Mouse (Mus musculus) myocyte (in vitro differentiated cells): Measurements from ENCODE around the gene Dlg2.

Source experiments
- CEBPB ChIP-seq: IDR thresholded peaks from 2 replicates; pipeline ENCODE4 v1.6.1; 2011; ENCODE audit warnings: mild to moderate bottlenecking, moderate library complexity; ENCODE audit not compliant: poor library complexity, insufficient read depth, severe bottlenecking
- E2F4 ChIP-seq: IDR thresholded peaks from one replicate; pipeline ENCODE4 v1.6.1; 2011; ENCODE audit warnings: mild to moderate bottlenecking, control low read depth, moderate library complexity; ENCODE audit not compliant: insufficient read depth
- MYOD1 ChIP-seq, 3 experiments: IDR thresholded peaks; one replicate each; pipeline ENCODE4 v1.6.1; 2011; ENCODE audit warnings: control low read depth in 2 of 3, low read depth in 2 of 3, mild to moderate bottlenecking in 2 of 3, moderate library complexity in 1 of 3; ENCODE audit not compliant: insufficient read length in 2 of 3, control insufficient read depth in 1 of 3
- POLR2A ChIP-seq: IDR thresholded peaks from one replicate; pipeline ENCODE4 v1.6.1; 2011; ENCODE audit warnings: low read depth, mild to moderate bottlenecking, control low read depth, moderate library complexity; ENCODE audit not compliant: insufficient read length
- POLR2AphosphoS2 ChIP-seq: IDR thresholded peaks from one replicate; pipeline ENCODE4 v1.6.1; 2011; ENCODE audit warnings: low read depth, control low read depth; ENCODE audit not compliant: insufficient read length
- TCF3 ChIP-seq: IDR thresholded peaks from one replicate; pipeline ENCODE4 v1.6.1; 2011; ENCODE audit warnings: low read depth, control low read depth; ENCODE audit not compliant: insufficient read length

- TF ChIP-seq POLR2A (no peak), CEBPB (no peak), POLR2AphosphoS2 (no peak), TCF3 (no peak), E2F4 (no peak), MYOD1 (IDR thresholded peaks at IDR 0.05; ENCODE audit: control insufficient read depth in 1 of 3, insufficient read length in 2 of 3, low read depth in 2 of 3) (no peak)
Observed at GRCm38 (mm10) chr7:92454176-92454575, 1977.7 kb downstream of the Dlg2 start.
